Mouse (Mus musculus) kidney, embryonic 16.5 days (tissue): ENCODE data around the gene Plppr2. TPM values are rescaled to one million over a fixed set of nuclear protein-coding genes. Genes with fewer than 3 reads are reported as not detected.

Experiments
- ATAC-seq: fragments of 200-750 bp; cut with Nextera tagmentation; 2 replicates; pipeline ENCODE4 v1.8.0; 2017; ENCODE audit warnings: moderate TSS enrichment; ENCODE audit not compliant: low FRiP score, low TSS enrichment
- H3K27ac ChIP-seq: fragments of 300-500 bp; sonication (generic); 2 replicates; pipeline ENCODE4 v1.5.1; 2014; ENCODE audit warnings: low read length
- H3K27me3 ChIP-seq: fragments of 300-500 bp; sonication (generic); 2 replicates; pipeline ENCODE4 v1.6.1; 2014; ENCODE audit warnings: low read length, control low read depth, mixed read lengths; ENCODE audit not compliant: insufficient read depth
- H3K36me3 ChIP-seq: fragments of 300-500 bp; sonication (generic); 2 replicates; pipeline ENCODE4 v1.6.1; 2014; ENCODE audit warnings: low read length, control low read depth, mixed read lengths; ENCODE audit not compliant: insufficient read depth
- H3K4me1 ChIP-seq: fragments of 300-500 bp; sonication (generic); 2 replicates; pipeline ENCODE4 v1.6.1; 2014; ENCODE audit warnings: low read length, control low read depth, mixed read lengths; ENCODE audit not compliant: insufficient read depth
- H3K4me2 ChIP-seq: fragments of 300-500 bp; sonication (generic); replicated peaks from 2 replicates; pipeline ENCODE4 v1.6.1; 2014; ENCODE audit warnings: low read depth, low read length
- H3K4me3 ChIP-seq: fragments of 300-500 bp; sonication (generic); 2 replicates; pipeline ENCODE4 v1.5.1; 2014; ENCODE audit warnings: mild to moderate bottlenecking, low read length
- H3K9ac ChIP-seq: fragments of 300-500 bp; sonication (generic); replicated peaks from 2 replicates; pipeline ENCODE4 v1.6.1; 2014; ENCODE audit warnings: low read length
- H3K9me3 ChIP-seq: fragments of 300-500 bp; sonication (generic); 2 replicates; pipeline ENCODE4 v1.6.1; 2016; ENCODE audit warnings: low read length, control low read depth
- WGBS: fragments of 180-500 bp; shearing (Covaris S2); extraction: QIAGEN DNeasy Blood & Tissue Kit; methylation state at CpG from one replicate; pipeline ENCODE4 v1.1.7; 2014; 5-methylcytosine and 5-hydroxymethylcytosine counted together
- polyA plus RNA-seq: library from polyadenylated mRNA; unstranded; fragments of >200 nt; fragmentation: Nextera tagmentation; extraction: Ambion mirVana; gene quantifications from 2 replicates; pipeline ENCODE4 v1.2.1, GENCODE M21; 2015

Gene Plppr2
- polyA plus RNA-seq, 1 experiment from 2014 or later = 10.4 TPM

DNA sequence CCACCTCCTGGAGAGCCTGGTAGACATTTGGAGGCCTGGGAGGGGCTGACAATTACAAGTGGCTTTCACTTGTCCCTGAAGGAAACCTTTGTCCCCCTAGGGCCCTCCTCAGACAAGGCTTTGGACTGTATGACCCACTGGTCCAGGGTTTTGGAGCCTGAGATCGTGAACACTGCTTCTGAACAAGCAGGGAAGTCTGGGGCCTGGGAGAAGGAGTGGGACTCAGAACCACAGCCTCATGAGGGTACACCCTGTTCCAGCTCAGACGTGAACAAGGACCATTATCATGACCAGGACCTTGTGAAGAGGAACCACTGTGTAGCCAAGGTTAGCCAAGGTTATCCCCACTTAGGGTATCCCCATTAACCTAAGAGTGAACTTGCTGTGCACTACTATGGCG is 7.6 kb upstream of the Plppr2 start:
- H3K27ac ChIP-seq = no peak overlapping the region
- H3K4me2 ChIP-seq = no peak overlapping the region
- H3K9ac ChIP-seq = no peak overlapping the region
- no peak for ATAC-seq
- H3K4me3 ChIP-seq = no peak overlapping the region
- H3K9me3 ChIP-seq = no peaks in the 10 kb centered on the region
- peaks cover 18% of the 10 kb centered on the region for H3K4me1 ChIP-seq
- no peaks in the 10 kb centered on the region for H3K27me3 ChIP-seq
- 82% methylated on average over 3 of the region's 3 CpGs for WGBS
- H3K36me3 ChIP-seq = 0 out of 2 replicates have a peak, but pooled peaks cover 7% of the 10 kb centered on the region

DNA sequence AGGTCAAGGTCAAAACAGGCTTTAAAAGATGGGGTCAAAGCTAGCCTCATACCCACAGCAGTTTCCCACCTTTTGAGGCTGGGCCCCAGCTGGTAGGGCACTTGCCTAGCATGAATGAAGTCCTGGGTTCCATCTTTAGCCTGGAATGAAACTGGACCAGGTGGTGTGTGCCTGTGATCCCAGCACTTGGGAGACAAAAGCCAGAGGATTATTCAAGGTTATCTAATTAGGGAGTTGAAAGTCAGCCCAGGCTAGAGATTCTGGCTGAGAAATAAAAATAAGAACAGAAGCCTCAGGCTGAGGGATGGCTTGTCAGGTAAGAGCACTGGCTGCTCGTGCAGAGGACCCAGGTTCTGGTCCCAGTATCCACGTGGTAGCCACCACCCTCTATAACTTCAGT is 4.8 kb upstream of the Plppr2 start:
- ATAC-seq = no peak
- H3K9ac ChIP-seq = no peak overlapping the region
- H3K4me2 ChIP-seq = no peak overlapping the region
- H3K27me3 ChIP-seq = no peaks in the 10 kb centered on the region
- 80% methylated on average over 2 of the region's 2 CpGs for WGBS
- H3K27ac ChIP-seq = no peak overlapping the region
- H3K4me1 ChIP-seq = peaks cover 5% of the 10 kb centered on the region
- no peaks in the 10 kb centered on the region for H3K36me3 ChIP-seq
- H3K9me3 ChIP-seq = no peaks in the 10 kb centered on the region
- no peak overlapping the region for H3K4me3 ChIP-seq

DNA sequence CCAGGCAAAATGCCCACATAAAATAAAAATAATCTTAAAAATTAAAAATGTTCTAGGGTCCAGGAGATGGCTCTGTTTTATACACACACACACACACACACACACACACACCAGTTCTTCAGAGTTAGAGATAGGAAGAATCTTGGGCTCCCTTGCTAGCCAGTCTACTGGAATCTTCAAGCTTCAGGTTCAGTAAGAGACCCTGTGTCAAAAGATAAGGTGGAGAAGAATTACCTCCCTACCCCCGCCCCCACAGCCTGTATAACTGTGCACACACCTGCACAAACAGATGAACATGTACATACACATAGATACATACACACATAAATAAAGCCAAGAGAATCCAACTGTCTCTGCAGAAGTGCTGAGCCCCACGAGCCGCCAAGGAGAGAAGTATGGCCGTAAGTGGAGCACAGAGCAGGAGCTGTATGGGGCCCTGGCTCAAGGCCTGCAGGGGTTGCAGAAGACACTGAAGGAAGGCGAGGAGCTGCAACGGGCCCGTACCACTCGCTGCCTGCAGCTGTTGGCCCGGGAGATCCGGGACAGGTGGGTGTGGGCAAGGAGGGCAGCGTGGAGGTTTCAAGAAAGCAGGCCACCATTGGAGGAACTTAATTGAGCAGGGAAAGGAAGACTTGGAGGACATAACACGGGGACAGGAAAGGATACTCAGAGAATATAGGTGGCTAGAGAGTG is 4.2 kb upstream of the Plppr2 start:
- no peak overlapping the region for H3K4me3 ChIP-seq
- H3K27me3 ChIP-seq = no peaks in the 10 kb centered on the region
- no peak for ATAC-seq
- no peak overlapping the region for H3K9ac ChIP-seq
- H3K9me3 ChIP-seq = no peaks in the 10 kb centered on the region
- H3K4me1 ChIP-seq = peaks cover 10% of the 10 kb centered on the region
- no peak overlapping the region for H3K4me2 ChIP-seq
- no peak overlapping the region for H3K27ac ChIP-seq
- WGBS = 55% methylated on average over 12 of the region's 12 CpGs
- H3K36me3 ChIP-seq = no peaks in the 10 kb centered on the region

DNA sequence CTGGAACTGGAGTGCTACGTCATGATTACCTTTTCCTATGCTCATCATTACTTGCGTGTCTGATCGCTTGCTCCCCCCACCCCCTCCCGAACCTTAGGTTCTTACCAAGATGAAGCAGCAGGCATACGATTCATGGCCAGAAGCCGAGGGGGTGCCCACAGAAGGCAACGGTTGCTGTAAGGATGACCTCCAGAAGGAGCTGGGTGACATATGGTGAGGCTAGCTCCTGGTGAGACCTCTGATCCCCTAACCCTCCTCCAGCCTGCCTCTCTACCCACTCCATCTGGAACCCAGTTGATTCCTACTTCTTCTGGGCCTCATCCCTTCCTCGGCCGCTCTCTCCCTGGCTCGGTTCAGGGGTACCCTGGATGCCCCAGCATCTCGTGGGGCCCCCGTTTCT is 2.8 kb upstream of the Plppr2 start:
- H3K9ac ChIP-seq = no peak overlapping the region
- H3K27me3 ChIP-seq = no peaks in the 10 kb centered on the region
- H3K4me3 ChIP-seq = no peak overlapping the region
- ATAC-seq = no peak
- H3K9me3 ChIP-seq = no peaks in the 10 kb centered on the region
- H3K27ac ChIP-seq = no peak overlapping the region
- WGBS = 89% methylated on average over 12 of the region's 12 CpGs
- no peak overlapping the region for H3K4me2 ChIP-seq
- H3K4me1 ChIP-seq = peaks cover 9% of the 10 kb centered on the region; the same call in 1 of the 2 replicates
- no peaks in the 10 kb centered on the region for H3K36me3 ChIP-seq

DNA sequence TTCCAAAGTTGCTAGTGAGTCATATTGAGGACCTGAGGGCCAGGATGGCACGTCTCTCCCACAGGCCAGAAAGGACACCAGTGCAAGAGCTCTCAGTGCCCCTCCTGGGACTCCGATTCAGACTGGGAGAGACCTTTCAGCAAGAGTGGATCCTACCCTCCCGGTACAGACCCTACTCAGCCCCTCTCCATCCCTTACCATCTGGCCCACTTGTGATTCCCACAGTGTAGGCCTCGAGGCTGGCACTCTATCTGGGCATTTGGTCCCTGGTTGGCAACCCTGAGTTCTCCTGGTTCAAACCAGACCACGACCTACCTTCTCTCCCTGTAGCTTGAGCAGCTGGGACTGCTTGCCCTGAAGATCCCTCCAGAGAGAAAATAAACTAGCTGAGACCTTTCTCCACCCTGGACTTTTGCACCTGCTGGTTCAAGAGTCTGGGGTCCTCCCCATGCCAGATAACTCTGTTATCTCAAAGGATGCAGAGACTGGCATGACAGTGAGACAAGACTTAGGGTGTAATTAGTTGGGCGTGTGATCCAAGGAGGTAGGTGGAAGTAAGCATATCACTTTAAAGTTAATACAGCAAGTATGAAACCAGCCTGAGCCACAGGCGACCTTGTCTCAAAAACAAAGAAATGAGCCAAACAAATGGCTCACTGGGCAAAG is 1.2 kb upstream of the Plppr2 start:
- 86% methylated on average over 7 of the region's 7 CpGs for WGBS

DNA sequence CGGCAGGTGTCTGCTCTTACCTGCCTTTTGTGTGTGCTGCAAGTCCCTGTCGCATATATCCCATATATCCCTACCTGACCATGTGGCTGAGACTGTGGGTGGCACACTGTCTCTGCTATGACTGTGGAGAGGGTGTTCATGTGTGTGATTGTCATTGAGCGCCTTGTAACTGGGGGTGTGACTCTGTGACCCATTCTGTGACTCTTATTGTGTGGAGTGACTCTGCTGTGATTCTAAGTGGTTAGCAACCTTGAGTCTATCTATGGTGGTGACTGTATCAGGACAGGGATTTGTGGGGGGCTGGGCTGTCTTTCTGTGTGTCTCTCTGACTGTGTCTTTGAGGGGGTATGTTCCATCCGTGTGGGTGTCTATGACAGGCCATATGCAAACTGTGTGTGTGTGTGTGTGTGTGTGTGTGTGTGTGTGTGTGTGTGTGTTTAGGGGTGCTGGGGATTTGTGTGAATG is 910 bp downstream of the Plppr2 start:
- no peak overlapping the region for H3K27ac ChIP-seq
- H3K4me3 ChIP-seq = no peak overlapping the region
- no peaks in the 10 kb centered on the region for H3K36me3 ChIP-seq
- no peak for ATAC-seq
- H3K27me3 ChIP-seq = no peaks in the 10 kb centered on the region
- 79% methylated on average over 4 of the region's 4 CpGs for WGBS
- H3K4me1 ChIP-seq = peaks cover 9% of the 10 kb centered on the region; the same call in 1 of the 2 replicates
- H3K4me2 ChIP-seq = peak overlapping the region; percentile 75
- H3K9ac ChIP-seq = no peak overlapping the region
- H3K9me3 ChIP-seq = no peaks in the 10 kb centered on the region

More for the DNA sequence above, 1.2 kb upstream of the Plppr2 start:
- no peak for ATAC-seq
- Histone ChIP-seq H3K9ac (no peak overlapping the region), H3K4me1 (peaks cover 9% of the 10 kb centered on the region; the same call in 1 of the 2 replicates), H3K4me3 (no peak overlapping the region), H3K9me3 (no peaks in the 10 kb centered on the region), H3K36me3 (no peaks in the 10 kb centered on the region), H3K27ac (no peak overlapping the region), H3K4me2 (no peak overlapping the region), H3K27me3 (no peaks in the 10 kb centered on the region)

DNA sequence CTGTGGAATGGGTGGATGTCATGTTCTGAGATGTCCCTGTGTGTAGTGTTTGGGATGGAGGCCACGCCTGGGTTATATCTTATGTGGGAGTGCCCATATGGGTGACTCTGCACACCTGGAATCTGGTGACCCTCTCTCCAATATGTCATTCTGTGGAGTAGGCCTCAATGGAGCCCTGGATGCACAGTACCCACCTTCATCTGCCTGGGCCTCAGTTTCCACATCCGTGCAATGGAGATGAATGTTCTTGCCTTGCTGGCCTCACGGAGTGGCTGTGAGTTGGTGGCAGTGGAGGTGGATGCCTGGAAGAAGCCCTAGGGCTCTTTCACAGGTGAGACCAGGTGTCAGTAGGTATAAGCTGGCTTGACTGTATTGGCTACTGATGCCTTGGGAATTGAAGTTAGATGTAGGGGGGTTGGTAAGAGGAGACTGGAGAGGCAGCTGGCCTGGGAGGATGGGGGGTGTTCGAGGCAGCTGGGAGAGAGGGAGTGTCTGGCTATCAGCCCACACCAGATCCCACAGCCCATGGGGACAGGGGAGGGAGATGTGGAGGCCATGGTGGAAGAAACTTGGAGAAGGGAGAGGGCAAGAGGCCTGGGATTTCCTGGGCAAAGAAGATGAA is 1.5 kb downstream of the Plppr2 start:
- WGBS = 83% methylated on average over 4 of the region's 4 CpGs
- Histone ChIP-seq H3K4me1 (peaks cover 9% of the 10 kb centered on the region; the same call in 1 of the 2 replicates), H3K4me3 (no peak overlapping the region), H3K9me3 (no peaks in the 10 kb centered on the region), H3K27ac (no peak overlapping the region), H3K9ac (no peak overlapping the region), H3K36me3 (no peaks in the 10 kb centered on the region), H3K27me3 (no peaks in the 10 kb centered on the region), H3K4me2 (no peak overlapping the region)
- ATAC-seq = no peak

DNA sequence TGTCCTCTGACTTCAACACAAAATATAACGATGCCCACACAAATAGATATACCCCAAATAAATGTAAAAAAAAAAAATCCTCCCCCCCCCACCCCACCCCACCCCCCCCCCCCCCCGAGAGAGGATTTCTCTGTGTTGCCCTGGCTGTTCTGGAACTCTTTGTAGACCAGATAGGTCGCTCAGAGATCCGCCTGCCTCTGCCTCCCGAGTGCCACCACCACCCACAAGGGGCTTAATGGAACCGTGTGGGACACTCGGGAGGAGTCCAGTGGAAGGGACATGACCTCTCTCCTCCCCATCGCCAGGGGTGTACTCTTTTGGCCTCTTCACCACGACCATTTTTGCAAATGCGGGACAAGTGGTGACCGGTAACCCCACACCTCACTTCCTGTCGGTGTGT is 6.2 kb downstream of the Plppr2 start:
- Histone ChIP-seq H3K4me1 (peaks cover 4% of the 10 kb centered on the region; the same call in 1 of the 2 replicates), H3K36me3 (no peaks in the 10 kb centered on the region), H3K4me3 (no peak overlapping the region), H3K9ac (no peak overlapping the region), H3K27ac (no peak overlapping the region), H3K27me3 (0 out of 2 replicates have a peak, but pooled peaks cover 4% of the 10 kb centered on the region), H3K4me2 (no peak overlapping the region), H3K9me3 (no peaks in the 10 kb centered on the region)
- no peak for ATAC-seq
- 80% methylated on average over 11 of the region's 12 CpGs for WGBS

DNA sequence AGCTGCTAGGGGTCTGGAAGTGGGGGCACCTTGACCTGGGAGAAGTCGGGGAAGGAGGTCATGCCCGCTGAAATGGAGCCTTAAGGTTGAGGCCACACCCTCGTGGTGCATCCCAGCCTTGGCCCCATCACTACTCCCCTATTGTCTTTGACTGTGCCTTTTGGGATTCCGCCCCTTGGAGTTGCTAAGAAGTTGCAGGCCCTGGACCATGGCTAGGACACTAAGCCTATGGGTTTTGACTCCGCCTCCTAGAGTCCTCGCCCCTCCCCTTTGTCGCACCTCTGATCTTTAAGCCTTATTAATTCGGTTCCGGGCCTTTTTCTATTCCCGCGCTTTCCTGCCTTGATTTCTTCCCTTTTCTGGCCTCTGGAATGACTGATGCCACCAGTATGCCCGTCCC is 6.8 kb downstream of the Plppr2 start:
- no peak overlapping the region for H3K4me3 ChIP-seq
- WGBS = 50% methylated on average over 12 of the region's 12 CpGs

More for the DNA sequence above, 6.8 kb downstream of the Plppr2 start:
- Histone ChIP-seq H3K9me3 (no peaks in the 10 kb centered on the region), H3K4me2 (no peak overlapping the region), H3K9ac (no peak overlapping the region), H3K36me3 (no peaks in the 10 kb centered on the region), H3K27me3 (0 out of 2 replicates have a peak, but pooled peaks cover 6% of the 10 kb centered on the region), H3K4me1 (peaks cover 4% of the 10 kb centered on the region; the same call in 1 of the 2 replicates), H3K27ac (no peak overlapping the region)
- no peak for ATAC-seq
